ENCODE assay signal across 8 mouse cellular contexts in the genomic region with DNA sequence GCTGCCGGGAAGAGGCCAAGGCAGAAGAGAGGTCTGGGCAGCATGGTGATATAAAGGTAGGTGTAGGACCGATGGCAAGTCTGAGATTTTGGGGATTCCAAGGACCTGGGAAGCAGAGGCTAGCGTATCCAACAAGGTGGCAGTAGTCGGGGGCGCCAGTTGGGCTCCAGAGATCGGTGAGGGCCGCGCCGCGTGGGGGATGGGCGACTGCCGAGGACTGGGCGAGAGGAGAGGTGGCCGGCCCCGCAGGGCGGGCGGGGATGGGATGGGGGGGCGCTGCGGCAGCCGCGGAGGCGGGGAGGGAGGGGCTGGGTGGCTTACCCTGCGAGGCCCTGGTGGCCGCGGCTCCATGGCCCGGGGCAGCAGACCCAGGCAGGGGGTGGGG. TPM values are rescaled to one million over a fixed set of nuclear protein-coding genes. Genes with fewer than 3 reads are reported as not detected.
A peak's percentile ranks its signal among the peaks of the same experiment; 100 is the strongest.
DNase-seq lines count a peak whose midpoint lies in the region; ATAC-seq lines count a peak whose summit lies in the region.

No protein-coding gene starts in this region.

- no peaks in the 10 kb centered on the region for H3K9me3 ChIP-seq in hindbrain, embryonic 10.5 days
- no peaks in the 10 kb centered on the region for H3K9me3 ChIP-seq in lung, embryonic 16.5 days (ENCODE audit: control insufficient read depth, low read length)

- peak overlapping the region; percentile 78 for H3K9ac ChIP-seq in lung, embryonic 16.5 days (ENCODE audit: low read length)

- H3K27ac ChIP-seq in hindbrain, embryonic 10.5 days, result peak overlapping the region; percentile 96
- H3K27ac ChIP-seq in lung, embryonic 16.5 days (ENCODE audit: low read length), result no peak overlapping the region; the same call in 1 of the 2 replicates

- peak; percentile 73 for ATAC-seq in lung, embryonic 16.5 days (ENCODE audit: low read depth)

- peak overlapping the region; percentile 94 for H3K4me2 ChIP-seq in lung, embryonic 16.5 days (ENCODE audit: low read depth, low read length)

- H3K4me3 ChIP-seq in hindbrain, embryonic 10.5 days, result peak overlapping the region; percentile 87
- H3K4me3 ChIP-seq in lung, embryonic 16.5 days (ENCODE audit: low read length), result peak overlapping the region; percentile 70

- H3K36me3 ChIP-seq in hindbrain, embryonic 10.5 days, result peaks cover 22% of the 10 kb centered on the region
- no peaks in the 10 kb centered on the region for H3K36me3 ChIP-seq in lung, embryonic 16.5 days (ENCODE audit: control insufficient read depth, insufficient read depth, low read length)

- intact Hi-C loops in gastrocnemius, postnatal 14 days (cut with DNase I; ENCODE audit: low total_unique reads), result no loop called here
- intact Hi-C loops in gastrocnemius, postnatal 36 days (cut with DNase I), result no loop called here

- DNase-seq in gastrocnemius, postnatal 14 days, result peak; percentile 72
- no peak for DNase-seq in gastrocnemius, postnatal 36 days
- DNase-seq in urinary bladder, postnatal 25 days (ENCODE audit: low spot score), result peak; percentile 55
- no peak for DNase-seq in urinary bladder, postnatal 4 days (ENCODE audit: low spot score in 2 of 2)
- no peak for DNase-seq in hindbrain, embryonic 10.5 days (ENCODE audit: low spot score)
- no peak for DNase-seq in frontal cortex, postnatal 36 days (ENCODE audit: low spot score in 2 of 2)
- DNase-seq in adrenal gland, postnatal 4 days (ENCODE audit: low spot score in 2 of 2), result no peak

- peaks cover 45% of the 10 kb centered on the region for H3K4me1 ChIP-seq in hindbrain, embryonic 10.5 days (replicated peaks)
- peaks cover 13% of the 10 kb centered on the region for H3K4me1 ChIP-seq in lung, embryonic 16.5 days (replicated peaks; ENCODE audit: control insufficient read depth, insufficient read depth, low read length)

- WGBS in hindbrain, embryonic 10.5 days, result under 1% methylated on average over 26 of the region's 26 CpGs
- 2% methylated on average over 19 of the region's 26 CpGs for WGBS in lung, embryonic 16.5 days

- no peaks in the 10 kb centered on the region for H3K27me3 ChIP-seq in hindbrain, embryonic 10.5 days (ENCODE audit: insufficient read depth, poor library complexity, severe bottlenecking)
- H3K27me3 ChIP-seq in lung, embryonic 16.5 days (ENCODE audit: control insufficient read depth, insufficient read depth, low read depth, low read length), result no peaks in the 10 kb centered on the region

RNA-seq across cellular contexts. Expression of a gene that starts 12.7 kb away (rescaled TPM):
- not detected for total RNA-seq in gastrocnemius, postnatal 14 days (2021)
- total RNA-seq in gastrocnemius, postnatal 36 days (2021), result not detected
- polyA plus RNA-seq in hindbrain, embryonic 10.5 days (2016; fragmentation: Nextera tagmentation; extraction: Ambion mirVana), result 0.31 and 0.36 TPM in 2 replicates
- 0.44 TPM in 1 of 2 replicates, not detected in the other for polyA plus RNA-seq in lung, embryonic 16.5 days (2015; fragmentation: Nextera tagmentation; extraction: Ambion mirVana)
- not detected for total RNA-seq in adrenal gland, postnatal 4 days (2021)

RNA-seq across cellular contexts. Expression of a gene that starts 16.8 kb away (rescaled TPM):
- total RNA-seq in gastrocnemius, postnatal 14 days (2021), result 10 to 100 TPM; 31.3 to 32.1 TPM
- total RNA-seq in gastrocnemius, postnatal 36 days (2021), result 10 to 100 TPM in 1 of 2 experiments, 1 to 10 TPM in 1; 8.7 to 12.7 TPM
- 24.9 and 26.3 TPM in 2 replicates for polyA plus RNA-seq in hindbrain, embryonic 10.5 days (2016; fragmentation: Nextera tagmentation; extraction: Ambion mirVana)
- polyA plus RNA-seq in lung, embryonic 16.5 days (2015; fragmentation: Nextera tagmentation; extraction: Ambion mirVana), result 7.6 and 8.6 TPM in 2 replicates
- total RNA-seq in adrenal gland, postnatal 4 days (2021), result 10 to 100 TPM; 22.5 to 29.7 TPM

RNA-seq across cellular contexts. Expression of a gene that starts 43.5 kb away (rescaled TPM):
- total RNA-seq in gastrocnemius, postnatal 14 days (2021), result 10 to 100 TPM; 22.5 to 25.7 TPM
- total RNA-seq in gastrocnemius, postnatal 36 days (2021), result 1 to 10 TPM; 8.7 to 9.1 TPM
- 23.5 and 23.8 TPM in 2 replicates for polyA plus RNA-seq in hindbrain, embryonic 10.5 days (2016; fragmentation: Nextera tagmentation; extraction: Ambion mirVana)
- polyA plus RNA-seq in lung, embryonic 16.5 days (2015; fragmentation: Nextera tagmentation; extraction: Ambion mirVana), result 38.8 and 42.3 TPM in 2 replicates
- 10 to 100 TPM; 47.2 to 52.5 TPM for total RNA-seq in adrenal gland, postnatal 4 days (2021)

RNA-seq across cellular contexts. Expression of a gene that starts 50.5 kb away (rescaled TPM):
- 10 to 100 TPM; 38.0 to 38.5 TPM for total RNA-seq in gastrocnemius, postnatal 14 days (2021)
- total RNA-seq in gastrocnemius, postnatal 36 days (2021), result 10 to 100 TPM; 33.4 to 34.6 TPM
- polyA plus RNA-seq in hindbrain, embryonic 10.5 days (2016; fragmentation: Nextera tagmentation; extraction: Ambion mirVana), result 288 and 299 TPM in 2 replicates
- 282 and 290 TPM in 2 replicates for polyA plus RNA-seq in lung, embryonic 16.5 days (2015; fragmentation: Nextera tagmentation; extraction: Ambion mirVana)
- total RNA-seq in adrenal gland, postnatal 4 days (2021), result 100 to 1,000 TPM; 132 to 140 TPM

Comparison
In these comparisons a context has a peak if more than half of its experiments do, and no peak if none do; other contexts are left out.
1. DNase-seq: peak in gastrocnemius, postnatal 14 days (single experiment) and urinary bladder, postnatal 25 days (single experiment); none in gastrocnemius, postnatal 36 days (0 of 2), urinary bladder, postnatal 4 days (0 of 2), hindbrain, embryonic 10.5 days (single experiment), frontal cortex, postnatal 36 days (0 of 2) and adrenal gland, postnatal 4 days (0 of 2).